Comparison of ENCODE assay signal across 20 mouse cellular contexts in the genomic region with DNA sequence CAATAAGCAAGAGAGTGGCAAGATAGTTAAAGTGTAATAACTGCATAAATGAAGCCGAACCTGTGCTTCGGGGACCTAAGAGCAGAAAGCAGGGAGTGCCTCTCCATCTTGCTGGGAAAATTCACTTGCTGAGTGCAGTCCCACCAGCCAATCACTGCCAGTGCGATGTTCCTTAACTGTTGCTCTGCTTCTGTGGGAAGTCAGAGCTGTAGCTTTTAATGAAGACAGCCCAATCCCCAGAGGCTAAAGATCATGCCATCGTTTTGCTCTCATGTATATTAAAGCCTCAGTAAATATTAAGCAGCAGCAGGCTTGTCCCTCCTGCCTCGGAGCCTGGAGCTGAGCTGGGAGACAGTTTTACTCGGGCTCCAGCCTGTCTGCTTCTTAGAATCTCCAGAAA. TPM values are rescaled to one million over a fixed set of nuclear protein-coding genes. Genes with fewer than 3 reads are reported as not detected.
A peak's percentile ranks its signal among the peaks of the same experiment; 100 is the strongest.
DNase-seq lines count a peak whose midpoint lies in the region; ATAC-seq and TF ChIP-seq lines count a peak whose summit lies in the region.
"Had no signal": no experiment of that assay in that cellular context is flagged by ENCODE, and none has a peak within 500 bp of the region (broad histone marks: within the 10 kb centered on the region; RNA-seq: fewer than 3 reads in every experiment).

No protein-coding gene starts in this region.

- no peak overlapping the region for H3K4me3 ChIP-seq in forebrain, postnatal 0 days (ENCODE audit: low read depth, low read length)
- no peak overlapping the region for H3K4me3 ChIP-seq in forebrain, embryonic 13.5 days
- H3K4me3 ChIP-seq in layer of hippocampus, adult 2 months: no peak overlapping the region
- H3K4me3 ChIP-seq in neural tube, embryonic 14.5 days (ENCODE audit: low read depth, low read length): no peak overlapping the region
- H3K4me3 ChIP-seq: limb, embryonic 13.5 days had no signal

- 0 out of 2 replicates have a peak overlapping the region, but pooled peaks have one; percentile 4 for H3K27ac ChIP-seq in forebrain, postnatal 0 days (ENCODE audit: low read depth, low read length)
- no peak overlapping the region for H3K27ac ChIP-seq in forebrain, embryonic 13.5 days
- 0 out of 2 replicates have a peak overlapping the region, but pooled peaks have one; percentile 18 for H3K27ac ChIP-seq in layer of hippocampus, adult 2 months
- H3K27ac ChIP-seq in neural tube, embryonic 14.5 days (ENCODE audit: low read depth, low read length): no peak overlapping the region
- H3K27ac ChIP-seq: kidney, postnatal 0 days; limb, embryonic 13.5 days had no signal

- peak; percentile 50; the same call in 1 of the 2 replicates for ATAC-seq in forebrain, postnatal 0 days
- no peak for ATAC-seq in forebrain, embryonic 13.5 days
- ATAC-seq in neural tube, embryonic 14.5 days (ENCODE audit: low read depth): peak; percentile 57
- ATAC-seq: intestine, embryonic 16.5 days had no signal

- H3K4me2 ChIP-seq in forebrain, postnatal 0 days (ENCODE audit: low read depth): no peak overlapping the region
- H3K4me2 ChIP-seq in forebrain, embryonic 13.5 days: no peak overlapping the region
- peak overlapping the region; percentile 11; the same call in 1 of the 2 replicates for H3K4me2 ChIP-seq in neural tube, embryonic 14.5 days (ENCODE audit: low read depth, low read length)
- H3K4me2 ChIP-seq: limb, embryonic 13.5 days had no signal

- no peaks in the 10 kb centered on the region for H3K36me3 ChIP-seq in forebrain, postnatal 0 days (ENCODE audit: insufficient read depth)
- no peaks in the 10 kb centered on the region for H3K36me3 ChIP-seq in forebrain, embryonic 13.5 days (ENCODE audit: poor library complexity, severe bottlenecking)
- H3K36me3 ChIP-seq in neural tube, embryonic 14.5 days (ENCODE audit: control insufficient read depth, insufficient read depth, low read length): no peaks in the 10 kb centered on the region
- H3K36me3 ChIP-seq: limb, embryonic 13.5 days had no signal

- no peak for DNase-seq in forebrain, postnatal 0 days
- DNase-seq in layer of hippocampus, adult 2 months (ENCODE audit: low spot score in 2 of 2): no peak
- no peak for DNase-seq in layer of hippocampus, adult 9-11 months
- peak; percentile 70 for DNase-seq in brain, adult 2 months (ENCODE audit: low read depth, low spot score)
- no peak for DNase-seq in kidney, postnatal 14 days
- DNase-seq: adrenal gland, adult 8-10 months; cerebellum, adult 11-12 months; cerebellum, postnatal 25 days; heart, adult 18-20 months; lung, postnatal 10 days; thymus, postnatal 14 days had no signal

- no peaks in the 10 kb centered on the region for H3K27me3 ChIP-seq in forebrain, postnatal 0 days (ENCODE audit: insufficient read depth, low read length)
- peaks cover 19% of the 10 kb centered on the region for H3K27me3 ChIP-seq in forebrain, embryonic 13.5 days
- H3K27me3 ChIP-seq in neural tube, embryonic 14.5 days (ENCODE audit: control insufficient read depth, insufficient read depth, low read length): peaks cover 4% of the 10 kb centered on the region; the same call in 1 of the 2 replicates

- H3K9ac ChIP-seq in forebrain, postnatal 0 days: no peak overlapping the region
- H3K9ac ChIP-seq in forebrain, embryonic 13.5 days: no peak overlapping the region
- no peak overlapping the region for H3K9ac ChIP-seq in neural tube, embryonic 14.5 days (replicated peaks; ENCODE audit: low read depth, low read length)
- H3K9ac ChIP-seq: limb, embryonic 13.5 days had no signal

- 0 out of 2 replicates have a peak, but pooled peaks cover 4% of the 10 kb centered on the region for H3K4me1 ChIP-seq in forebrain, postnatal 0 days (ENCODE audit: insufficient read depth)
- H3K4me1 ChIP-seq in forebrain, embryonic 13.5 days: peaks cover 13% of the 10 kb centered on the region; the same call in 1 of the 2 replicates
- H3K4me1 ChIP-seq in neural tube, embryonic 14.5 days (ENCODE audit: control insufficient read depth, insufficient read depth, low read length): no peaks in the 10 kb centered on the region
- H3K4me1 ChIP-seq: limb, embryonic 13.5 days had no signal

- TF ChIP-seq CTCF in forebrain, postnatal 0 days (IDR thresholded peaks at IDR 0.05; ENCODE audit: low read depth): no peak
- TF ChIP-seq CTCF in layer of hippocampus, adult 2 months (conservative IDR thresholded peaks at IDR 0.05): no peak

- WGBS in forebrain, postnatal 0 days: 65% methylated on average over 6 of the region's 6 CpGs
- WGBS in forebrain, embryonic 13.5 days: 77% methylated on average over 6 of the region's 6 CpGs
- WGBS in neural tube, embryonic 14.5 days: 53% methylated on average over 6 of the region's 6 CpGs

- no peaks in the 10 kb centered on the region for H3K9me3 ChIP-seq in forebrain, postnatal 0 days (ENCODE audit: low read length)
- H3K9me3 ChIP-seq in forebrain, embryonic 13.5 days (replicated peaks): no peaks in the 10 kb centered on the region
- H3K9me3 ChIP-seq in neural tube, embryonic 14.5 days (ENCODE audit: control insufficient read depth, low read length): no peaks in the 10 kb centered on the region
- H3K9me3 ChIP-seq: limb, embryonic 13.5 days had no signal

RNA-seq across cellular contexts. Expression of gene Phf24, which starts 5.6 kb away (rescaled TPM):
- 77.2 and 82.7 TPM in 2 replicates for total RNA-seq in forebrain, postnatal 0 days (2014; rRNA removed)
- 38.2 and 42.3 TPM in 2 replicates for polyA plus RNA-seq in forebrain, postnatal 0 days (2015; fragmentation: Nextera tagmentation; extraction: Ambion mirVana)
- 8.2 and 10.3 TPM in 2 replicates for polyA plus RNA-seq in forebrain, embryonic 13.5 days (2015; fragmentation: Nextera tagmentation; extraction: Ambion mirVana)
- total RNA-seq in layer of hippocampus, adult 2 months (2021): 100 to 1,000 TPM; 154 to 155 TPM
- 41.1 and 48.7 TPM in 2 replicates for polyA plus RNA-seq in neural tube, embryonic 14.5 days (2014; fragmentation: Nextera tagmentation; extraction: Ambion mirVana)
- total RNA-seq: CH12.LX; megakaryocyte, adult 5-6 weeks had no signal

RNA-seq across cellular contexts. Expression of gene Dnajb5, which starts 27.6 kb away (rescaled TPM):
- total RNA-seq in forebrain, postnatal 0 days (2014; rRNA removed): 81.0 and 106 TPM in 2 replicates
- 46.8 and 50.7 TPM in 2 replicates for polyA plus RNA-seq in forebrain, postnatal 0 days (2015; fragmentation: Nextera tagmentation; extraction: Ambion mirVana)
- 34.6 and 46.7 TPM in 2 replicates for polyA plus RNA-seq in forebrain, embryonic 13.5 days (2015; fragmentation: Nextera tagmentation; extraction: Ambion mirVana)
- 100 to 1,000 TPM; 187 to 211 TPM for total RNA-seq in layer of hippocampus, adult 2 months (2021)
- 44.1 and 44.7 TPM in 2 replicates for polyA plus RNA-seq in neural tube, embryonic 14.5 days (2014; fragmentation: Nextera tagmentation; extraction: Ambion mirVana)

RNA-seq across cellular contexts. Expression of gene 1700022I11Rik, which starts 47.3 kb away (rescaled TPM):
- total RNA-seq in forebrain, postnatal 0 days (2014; rRNA removed): not detected in 2 replicates
- polyA plus RNA-seq in forebrain, postnatal 0 days (2015; fragmentation: Nextera tagmentation; extraction: Ambion mirVana): 0.23 and 0.63 TPM in 2 replicates
- 0.48 and 0.81 TPM in 2 replicates for polyA plus RNA-seq in forebrain, embryonic 13.5 days (2015; fragmentation: Nextera tagmentation; extraction: Ambion mirVana)
- not detected for total RNA-seq in layer of hippocampus, adult 2 months (2021)
- 0.50 and 1.1 TPM in 2 replicates for polyA plus RNA-seq in neural tube, embryonic 14.5 days (2014; fragmentation: Nextera tagmentation; extraction: Ambion mirVana)
- total RNA-seq: adrenal gland, adult 8-10 months; gastrocnemius, adult 8-10 months; heart, adult 18-20 months; layer of hippocampus, adult 8-10 months; megakaryocyte, adult 5-6 weeks had no signal
- polyA plus RNA-seq: intestine, embryonic 16.5 days had no signal

RNA-seq across cellular contexts. Expression of gene Fam205c, which starts 48.0 kb away (rescaled TPM):
- total RNA-seq in forebrain, postnatal 0 days (2014; rRNA removed): not detected in 2 replicates
- 1.8 and 3.2 TPM in 2 replicates for polyA plus RNA-seq in forebrain, postnatal 0 days (2015; fragmentation: Nextera tagmentation; extraction: Ambion mirVana)
- 1.0 and 1.1 TPM in 2 replicates for polyA plus RNA-seq in forebrain, embryonic 13.5 days (2015; fragmentation: Nextera tagmentation; extraction: Ambion mirVana)
- under 1 TPM; 0.42 to 0.51 TPM for total RNA-seq in layer of hippocampus, adult 2 months (2021)
- 2.1 and 4.8 TPM in 2 replicates for polyA plus RNA-seq in neural tube, embryonic 14.5 days (2014; fragmentation: Nextera tagmentation; extraction: Ambion mirVana)
- total RNA-seq: adrenal gland, adult 8-10 months; CH12.LX; megakaryocyte, adult 5-6 weeks had no signal
- polyA plus RNA-seq: limb, embryonic 13.5 days had no signal

Comparison
In these comparisons a context has a peak if more than half of its experiments do, and no peak if none do; other contexts are left out.
1. H3K27ac ChIP-seq: peak in forebrain, postnatal 0 days (single experiment) and layer of hippocampus, adult 2 months (single experiment); none in forebrain, embryonic 13.5 days (single experiment) and neural tube, embryonic 14.5 days (single experiment).